In genomic region chr5:7782235-7782634, GRCm38 (mm10) we compare ENCODE assay signal across 17 mouse cellular contexts.
"Had no signal": no experiment of that assay in that cellular context is flagged by ENCODE, and none has a peak within 500 bp of the region (broad histone marks: within the 10 kb centered on the region; RNA-seq: fewer than 3 reads in every experiment).

No protein-coding gene starts in this region.

- DNase-seq: liver, postnatal 0 days; lung, adult 2 months; lung, postnatal 14 days; lung, postnatal 36 days; right cerebral cortex, postnatal 14 days; thymus, adult 2 months; thymus, postnatal 25 days; thymus, postnatal 4 days had no signal

- ATAC-seq: liver, postnatal 0 days; lung, postnatal 0 days; midbrain, embryonic 13.5 days had no signal

- H3K27me3 ChIP-seq: liver, embryonic 15.5 days; lung, embryonic 15.5 days; megakaryocyte, embryonic 14.5 days; midbrain, embryonic 13.5 days; neural tube, embryonic 12.5 days; stomach, embryonic 15.5 days had no signal

- H3K4me3 ChIP-seq: liver, embryonic 15.5 days; lung, embryonic 15.5 days; megakaryocyte, embryonic 14.5 days; midbrain, embryonic 13.5 days; neural tube, embryonic 12.5 days; stomach, embryonic 15.5 days had no signal

- H3K27ac ChIP-seq: liver, embryonic 15.5 days; lung, embryonic 15.5 days; macrophage; midbrain, embryonic 13.5 days; neural tube, embryonic 12.5 days; stomach, embryonic 15.5 days; stomach, postnatal 0 days had no signal

- H3K4me2 ChIP-seq: liver, embryonic 15.5 days; lung, embryonic 15.5 days; midbrain, embryonic 13.5 days; neural tube, embryonic 12.5 days; stomach, embryonic 15.5 days had no signal

- H3K4me1 ChIP-seq: liver, embryonic 15.5 days; lung, embryonic 15.5 days; megakaryocyte, embryonic 14.5 days; midbrain, embryonic 13.5 days; neural tube, embryonic 12.5 days; stomach, embryonic 15.5 days had no signal

- H3K9me3 ChIP-seq: liver, embryonic 15.5 days; lung, embryonic 15.5 days; megakaryocyte, embryonic 14.5 days; midbrain, embryonic 13.5 days; neural tube, embryonic 12.5 days; stomach, embryonic 15.5 days had no signal

- H3K9ac ChIP-seq: liver, embryonic 15.5 days; liver, postnatal 0 days; lung, embryonic 15.5 days; midbrain, embryonic 13.5 days; neural tube, embryonic 12.5 days; stomach, embryonic 15.5 days had no signal

- H3K36me3 ChIP-seq: liver, embryonic 15.5 days; lung, embryonic 15.5 days; midbrain, embryonic 13.5 days; neural tube, embryonic 12.5 days; stomach, embryonic 15.5 days had no signal
